Mouse (Mus musculus): Measurements from ENCODE around the gene Creb5.

Creb5 gene

GRCm38 (mm10) chr6:53593603-53594002 is 306.5 kb downstream of the Creb5 start:
- DNase-seq (ENCODE audit: low spot score) = no peak

- no peak for DNase-seq (ENCODE audit: low spot score)
Measured at GRCm38 (mm10) chr6:53594316-53594715, 307.2 kb downstream of the Creb5 start.

GRCm38 (mm10) chr6:53596402-53596801 is 309.3 kb downstream of the Creb5 start:
- no peak for DNase-seq (ENCODE audit: low spot score)

GRCm38 (mm10) chr6:53603041-53603440 is 316.0 kb downstream of the Creb5 start:
- DNase-seq (ENCODE audit: low spot score) = no peak

- no peak for DNase-seq (ENCODE audit: low spot score)
Measured at GRCm38 (mm10) chr6:53603695-53604094, 316.6 kb downstream of the Creb5 start.

- DNase-seq (ENCODE audit: low spot score) = no peak
Measured at GRCm38 (mm10) chr6:53604386-53604785, 317.3 kb downstream of the Creb5 start.

- DNase-seq (ENCODE audit: low spot score) = no peak
Measured at GRCm38 (mm10) chr6:53605184-53605583, 318.1 kb downstream of the Creb5 start.

GRCm38 (mm10) chr6:53611451-53611945 is 324.4 kb downstream of the Creb5 start:
- DNase-seq (ENCODE audit: low spot score) = no peak

- DNase-seq (ENCODE audit: low spot score) = no peak
Measured at GRCm38 (mm10) chr6:53612681-53613080, 325.6 kb downstream of the Creb5 start.

GRCm38 (mm10) chr6:53615440-53616211 is 328.6 kb downstream of the Creb5 start:
- DNase-seq (ENCODE audit: low spot score) = no peak

GRCm38 (mm10) chr6:53618164-53618563 is 331.1 kb downstream of the Creb5 start:
- DNase-seq (ENCODE audit: low spot score) = peak; percentile 11

GRCm38 (mm10) chr6:53619676-53620075 is 332.6 kb downstream of the Creb5 start:
- no peak for DNase-seq (ENCODE audit: low spot score)

GRCm38 (mm10) chr6:53621295-53621694 is 334.2 kb downstream of the Creb5 start:
- DNase-seq (ENCODE audit: low spot score) = no peak

GRCm38 (mm10) chr6:53624455-53625276 is 337.6 kb downstream of the Creb5 start:
- DNase-seq (ENCODE audit: low spot score) = no peak

GRCm38 (mm10) chr6:53626044-53626443 is 339.0 kb downstream of the Creb5 start:
- DNase-seq (ENCODE audit: low spot score) = no peak

GRCm38 (mm10) chr6:53628714-53629113 is 341.6 kb downstream of the Creb5 start:
- no peak for DNase-seq (ENCODE audit: low spot score)

GRCm38 (mm10) chr6:53635453-53635852 is 348.4 kb downstream of the Creb5 start:
- no peak for DNase-seq (ENCODE audit: low spot score)

GRCm38 (mm10) chr6:53637356-53638351 is 350.6 kb downstream of the Creb5 start:
- no peak for DNase-seq (ENCODE audit: low spot score)

- DNase-seq (ENCODE audit: low spot score) = no peak
Measured at GRCm38 (mm10) chr6:53641633-53642605, 354.8 kb downstream of the Creb5 start.

GRCm38 (mm10) chr6:53642826-53643356 is 355.8 kb downstream of the Creb5 start:
- DNase-seq (ENCODE audit: low spot score) = no peak

Measured in testis, postnatal 14 days (tissue).